Mouse (Mus musculus) midbrain, embryonic 14.5 days (tissue): ENCODE measurements around the gene Rhox2a. TPM values are rescaled to one million over a fixed set of nuclear protein-coding genes. Genes with fewer than 3 reads are reported as not detected.
"Not testable (repeated sequence)": the region's sequence is repeated elsewhere in the genome, so short reads cannot be mapped to it uniquely, and the experiment has no call there.

ENCODE experiments used
- ATAC-seq: fragments of 200-750 bp; cut with Nextera tagmentation; 2 replicates; pipeline ENCODE4 v1.8.0; 2017; ENCODE audit warnings: moderate number of reproducible peaks, moderate library complexity; ENCODE audit not compliant: low FRiP score, low TSS enrichment
- DNase-seq: peaks from one replicate; pipeline ENCODE4 v3.0.0-alpha.2; 2015
- H3K27ac ChIP-seq: fragments of 300-500 bp; sonication (generic); replicated peaks from 2 replicates; pipeline ENCODE4 v1.5.1; 2014; ENCODE audit warnings: mild to moderate bottlenecking, low read depth, low read length, moderate library complexity
- H3K27me3 ChIP-seq: fragments of 300-500 bp; sonication (generic); 2 replicates; pipeline ENCODE4 v1.6.1; 2014; ENCODE audit warnings: low read length, control low read depth, mixed read lengths; ENCODE audit not compliant: control insufficient read depth, insufficient read depth
- H3K36me3 ChIP-seq: fragments of 300-500 bp; sonication (generic); 2 replicates; pipeline ENCODE4 v1.6.1; 2014; ENCODE audit warnings: low read length, control low read depth; ENCODE audit not compliant: control insufficient read depth, insufficient read depth
- H3K4me1 ChIP-seq: fragments of 300-500 bp; sonication (generic); 2 replicates; pipeline ENCODE4 v1.6.1; 2014; ENCODE audit warnings: mild to moderate bottlenecking, antibody characterized with exemption, low read length, control low read depth; ENCODE audit not compliant: control insufficient read depth, insufficient read depth
- H3K4me2 ChIP-seq: fragments of 300-500 bp; sonication (generic); 2 replicates; pipeline ENCODE4 v1.6.1; 2014; ENCODE audit warnings: mild to moderate bottlenecking, low read length, moderate library complexity
- H3K4me3 ChIP-seq: fragments of 300-500 bp; sonication (generic); replicated peaks from 2 replicates; pipeline ENCODE4 v1.5.1; 2014; ENCODE audit warnings: low read depth, low read length
- H3K9ac ChIP-seq: fragments of 300-500 bp; sonication (generic); replicated peaks from 2 replicates; pipeline ENCODE4 v1.6.1; 2014; ENCODE audit warnings: mild to moderate bottlenecking, low read length, moderate library complexity
- H3K9me3 ChIP-seq: fragments of 300-500 bp; sonication (generic); 2 replicates; pipeline ENCODE4 v1.6.1; 2016; ENCODE audit warnings: low read length, control low read depth, mixed read lengths; ENCODE audit not compliant: control insufficient read depth
- WGBS: fragments of 180-500 bp; shearing (Covaris S2); extraction: QIAGEN DNeasy Blood & Tissue Kit; methylation state at CpG from one replicate; pipeline ENCODE4 v1.1.7; 2014; 5-methylcytosine and 5-hydroxymethylcytosine counted together
- polyA plus RNA-seq: library from polyadenylated mRNA; unstranded; fragments of >200 nt; fragmentation: Nextera tagmentation; extraction: Ambion mirVana; gene quantifications from 2 replicates; pipeline ENCODE4 v1.2.1, GENCODE M21; 2014

Gene Rhox2a
- polyA plus RNA-seq, result not detected in 2 replicates

DNA sequence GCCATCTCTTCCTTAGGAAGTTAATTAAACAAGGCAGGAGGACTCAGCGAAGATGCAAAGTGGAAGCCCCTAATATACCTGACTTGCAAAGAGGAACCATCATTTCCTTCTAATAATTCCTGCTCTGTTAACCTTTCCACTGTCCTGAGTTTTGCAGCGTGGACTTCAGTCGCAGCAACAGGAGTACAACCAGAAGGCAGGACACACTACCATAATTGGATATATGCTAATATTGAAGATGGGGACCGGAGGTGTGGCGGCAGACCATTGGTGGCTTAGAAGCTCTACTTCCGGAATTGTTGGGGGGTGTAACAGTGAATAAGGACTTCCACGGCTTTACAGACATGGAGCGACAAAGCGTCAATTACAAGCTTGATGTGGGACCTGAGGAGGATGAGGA lies at the start of gene Rhox2a:
TSS of gene Rhox2a (plus strand) at position 301 of the 400 bp plus-strand sequence.
- not testable (repeated sequence) for ATAC-seq, DNase-seq, H3K4me3 ChIP-seq, H3K27me3 ChIP-seq, H3K4me1 ChIP-seq, H3K36me3 ChIP-seq, H3K27ac ChIP-seq, H3K4me2 ChIP-seq, H3K9ac ChIP-seq, H3K9me3 ChIP-seq
- no CpG with 5 or more reads among the region's 9 CpGs for WGBS

DNA sequence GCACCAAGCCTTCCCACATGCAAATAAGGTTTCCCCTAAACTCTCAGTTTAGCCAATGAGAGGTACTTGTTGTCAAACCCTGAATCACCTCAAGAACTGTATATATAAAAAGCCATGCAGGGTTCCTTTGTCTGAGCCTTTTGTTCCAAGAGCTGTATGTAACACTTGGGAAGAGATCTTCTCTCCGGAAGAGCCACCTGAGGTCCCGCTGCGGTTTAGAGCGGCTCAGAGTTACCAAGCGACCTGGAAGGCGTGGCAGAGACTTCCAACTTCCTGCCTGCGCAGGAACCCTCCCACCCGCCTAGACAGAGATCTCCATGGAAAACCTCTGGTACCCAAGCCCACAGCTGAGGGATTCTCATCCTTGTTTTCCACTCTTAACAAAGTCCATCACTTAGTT lies 46.1 kb upstream of the Rhox2a start:
- ATAC-seq, result no peak
- H3K4me3 ChIP-seq, result no peak overlapping the region
- H3K36me3 ChIP-seq, result no peaks in the 10 kb centered on the region
- no peaks in the 10 kb centered on the region for H3K27me3 ChIP-seq
- H3K4me1 ChIP-seq, result no peaks in the 10 kb centered on the region
- DNase-seq, result no peak
- no peak overlapping the region for H3K27ac ChIP-seq
- no peak overlapping the region for H3K9ac ChIP-seq
- H3K9me3 ChIP-seq, result no peaks in the 10 kb centered on the region
- no peak overlapping the region for H3K4me2 ChIP-seq
- 56% methylated on average over 8 of the region's 8 CpGs for whole genome bisulfite sequencing

DNA sequence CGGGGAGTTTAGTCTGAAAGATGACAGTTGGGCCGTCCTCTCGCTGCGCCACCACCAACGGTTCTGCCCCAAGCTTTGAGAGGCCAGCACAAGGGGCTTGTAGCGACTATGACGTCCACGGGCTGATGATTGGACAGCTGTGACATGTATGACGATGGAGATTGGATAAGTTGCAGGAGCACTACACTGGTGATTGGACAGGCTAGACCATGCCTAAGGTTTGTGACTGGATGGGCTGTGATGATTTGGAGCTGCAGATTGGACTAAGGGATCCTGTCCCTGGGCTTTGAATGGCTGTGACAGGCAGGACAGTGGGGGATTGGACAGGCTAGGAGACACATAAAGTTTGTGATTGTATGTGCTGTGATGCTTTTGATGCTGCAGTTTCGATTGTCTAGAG lies 33.8 kb upstream of the Rhox2a start, which contains the start of gene Gm9:
TSS of gene Gm9 (minus strand) at position 101 of the 400 bp plus-strand sequence.
- H3K27me3 ChIP-seq, result no peaks in the 10 kb centered on the region
- H3K9me3 ChIP-seq, result no peaks in the 10 kb centered on the region
- 90% methylated on average over 10 of the region's 10 CpGs for WGBS
- no peak within 1 kb of the TSS for H3K9ac ChIP-seq
- DNase-seq, result no peak
- no peaks in the 10 kb centered on the region for H3K4me1 ChIP-seq
- no peaks in the 10 kb centered on the region for H3K36me3 ChIP-seq
- H3K4me2 ChIP-seq, result no peak within 1 kb of the TSS
- ATAC-seq, result no peak
- H3K4me3 ChIP-seq, result no peak within 1 kb of the TSS
- no peak within 1 kb of the TSS for H3K27ac ChIP-seq

DNA sequence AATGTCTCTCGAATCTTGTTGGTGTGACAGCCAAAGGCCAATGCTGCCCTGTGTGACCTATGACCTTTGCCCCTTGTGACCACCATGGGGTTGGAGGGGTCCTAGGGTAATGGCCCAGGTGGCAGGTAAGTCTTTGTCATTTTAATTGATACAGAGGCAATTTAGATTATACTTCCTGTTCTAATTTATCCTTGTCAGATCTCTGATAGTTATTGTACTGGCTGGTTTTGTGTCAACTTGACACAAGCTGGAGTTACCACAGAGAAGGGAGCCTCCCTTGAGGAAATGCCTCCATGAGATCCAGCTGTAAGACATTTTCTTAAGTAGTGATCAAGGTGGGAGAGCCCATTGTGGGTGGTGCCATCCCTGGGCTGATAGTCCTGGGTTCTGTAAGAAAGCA lies 22.6 kb upstream of the Rhox2a start, which contains the start of gene Rhox1:
TSS of gene Rhox1 (minus strand) at position 101 of the 400 bp plus-strand sequence.
- not testable (repeated sequence) for H3K9ac ChIP-seq, ATAC-seq, H3K4me1 ChIP-seq, H3K9me3 ChIP-seq, H3K27me3 ChIP-seq, DNase-seq, H3K4me2 ChIP-seq, H3K4me3 ChIP-seq, H3K36me3 ChIP-seq, H3K27ac ChIP-seq
- whole genome bisulfite sequencing, result 67% methylated on average over 1 of the region's 1 CpGs

DNA sequence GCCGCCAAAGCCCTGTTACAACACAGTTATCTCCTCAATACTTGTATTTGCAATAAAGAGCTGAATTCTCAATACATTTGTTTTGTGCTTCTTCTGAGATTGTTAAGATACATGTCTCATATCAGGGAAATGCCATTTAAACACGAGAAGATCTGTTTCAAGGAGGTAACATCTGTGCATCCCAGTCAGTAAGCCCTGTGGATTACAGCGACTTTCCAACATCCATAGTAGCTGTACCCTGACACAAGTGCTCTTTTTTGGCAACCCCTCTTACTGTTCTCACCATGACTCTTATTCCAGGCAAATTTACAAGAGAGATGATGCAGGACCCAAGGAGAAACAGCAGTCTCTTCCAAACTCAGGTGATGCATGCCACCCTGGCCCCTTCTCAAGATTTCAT lies 4.8 kb downstream of the Rhox2a start, which contains the start of gene Rhox3a:
TSS of gene Rhox3a (plus strand) at position 301 of the 400 bp plus-strand sequence.
- 100% methylated on average over 1 of the region's 3 CpGs for WGBS
- H3K4me1 ChIP-seq, H3K9me3 ChIP-seq, H3K27me3 ChIP-seq, H3K4me3 ChIP-seq, H3K27ac ChIP-seq, H3K9ac ChIP-seq, H3K4me2 ChIP-seq, DNase-seq, H3K36me3 ChIP-seq, ATAC-seq: not testable (repeated sequence)

DNA sequence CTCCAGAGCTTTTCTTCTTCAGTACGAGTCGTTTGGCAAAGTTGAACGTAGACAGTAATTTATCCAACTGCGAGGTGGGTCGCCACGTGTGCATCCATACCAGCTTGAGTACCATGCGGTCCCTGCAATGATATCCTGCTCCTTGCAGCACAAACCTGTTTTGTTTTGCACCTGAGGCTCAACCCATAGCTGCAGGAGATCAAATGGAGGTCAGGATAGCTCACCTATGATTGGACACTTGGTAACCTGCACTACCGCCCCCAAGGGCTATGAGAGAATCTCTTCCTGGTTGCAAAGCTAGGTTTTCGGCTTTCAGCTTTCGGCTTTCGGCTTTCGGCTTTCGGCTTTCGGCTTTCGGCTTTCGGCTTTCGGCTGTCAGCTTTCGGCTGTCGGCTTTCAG lies 20.3 kb downstream of the Rhox2a start, which contains the start of gene Rhox4a:
TSS of gene Rhox4a (plus strand) at position 301 of the 400 bp plus-strand sequence.
- H3K9ac ChIP-seq, H3K36me3 ChIP-seq, H3K27me3 ChIP-seq, H3K4me2 ChIP-seq, ATAC-seq, H3K4me3 ChIP-seq, H3K9me3 ChIP-seq, H3K4me1 ChIP-seq, DNase-seq, H3K27ac ChIP-seq: not testable (repeated sequence)
- WGBS, result 96% methylated on average over 11 of the region's 19 CpGs

Other genes with a start within 250 kb of the Rhox2a start
- not detected in 2 replicates for gene Sowahd, start 196.1 kb upstream of the Rhox2a start, polyA plus RNA-seq
- gene Rpl39, start 159.6 kb upstream of the Rhox2a start, polyA plus RNA-seq, result 348 and 369 TPM in 2 replicates
- gene Upf3b, start 134.7 kb upstream of the Rhox2a start, polyA plus RNA-seq, result 26.6 and 28.8 TPM in 2 replicates
- 27.1 and 29.4 TPM in 2 replicates for gene Nkap, start 118.2 kb upstream of the Rhox2a start, polyA plus RNA-seq
- gene Akap14, start 76.1 kb upstream of the Rhox2a start, polyA plus RNA-seq, result 0.22 and 0.63 TPM in 2 replicates
- 577 and 838 TPM in 2 replicates for gene Ndufa1, start 53.8 kb upstream of the Rhox2a start, polyA plus RNA-seq
- 20.5 and 20.8 TPM in 2 replicates for gene Rnf113a1, start 53.7 kb upstream of the Rhox2a start, polyA plus RNA-seq
- gene Gm9, start 33.9 kb upstream of the Rhox2a start, polyA plus RNA-seq, result not detected in 2 replicates
- not detected in 2 replicates for gene Rhox1, start 22.7 kb upstream of the Rhox2a start, polyA plus RNA-seq
- gene Rhox3a, start 4.9 kb downstream of the Rhox2a start, polyA plus RNA-seq, result not detected in 2 replicates
- not detected in 2 replicates for gene Rhox4a, start 20.4 kb downstream of the Rhox2a start, polyA plus RNA-seq
- gene Rhox3a2, start 135.1 kb downstream of the Rhox2a start, polyA plus RNA-seq, result not detected in 2 replicates
- gene Rhox4a2, start 145.9 kb downstream of the Rhox2a start, polyA plus RNA-seq, result not detected in 2 replicates
- not detected in 2 replicates for gene Rhox2b, start 167.1 kb downstream of the Rhox2a start, polyA plus RNA-seq
- gene Rhox4b, start 187.5 kb downstream of the Rhox2a start, polyA plus RNA-seq, result not detected in 2 replicates
- gene Rhox2c, start 208.7 kb downstream of the Rhox2a start, polyA plus RNA-seq, result not detected in 2 replicates
- not detected in 2 replicates for gene Rhox3c, start 213.6 kb downstream of the Rhox2a start, polyA plus RNA-seq
- not detected in 2 replicates for gene Rhox4c, start 235.4 kb downstream of the Rhox2a start, polyA plus RNA-seq
- gene Rhox2d, start 248.5 kb downstream of the Rhox2a start, polyA plus RNA-seq, result not detected in 2 replicates